8 mouse cellular contexts compared by ENCODE assay signal in genomic region chr1:20513364-20514084, GRCm38 (mm10).
DNase-seq lines count a peak whose midpoint lies in the region; ATAC-seq and TF ChIP-seq lines count a peak whose summit lies in the region.

No protein-coding gene starts in this region.

- no peak for TF ChIP-seq CTCF in thymus, adult 2 months (IDR thresholded peaks at IDR 0.05; ENCODE audit: borderline replicate concordance, control insufficient read depth, extremely low read depth, insufficient read depth, low read length, poor library complexity)

- H3K4me3 ChIP-seq in thymus, adult 2 months (ENCODE audit: control insufficient read depth, insufficient read depth, low read length), result no peak overlapping the region
- no peak overlapping the region for H3K4me3 ChIP-seq in embryonic facial prominence, embryonic 10.5 days
- no peak overlapping the region for H3K4me3 ChIP-seq in kidney, embryonic 14.5 days (ENCODE audit: low read length)
- H3K4me3 ChIP-seq in limb, embryonic 14.5 days (replicated peaks; ENCODE audit: low read length), result no peak overlapping the region

- no peaks in the 10 kb centered on the region for H3K4me1 ChIP-seq in thymus, adult 2 months (replicated peaks; ENCODE audit: control insufficient read depth, insufficient read depth, low read length)
- H3K4me1 ChIP-seq in embryonic facial prominence, embryonic 10.5 days, result no peaks in the 10 kb centered on the region
- no peaks in the 10 kb centered on the region for H3K4me1 ChIP-seq in kidney, embryonic 14.5 days (ENCODE audit: control insufficient read depth, insufficient read depth, low read length)
- no peaks in the 10 kb centered on the region for H3K4me1 ChIP-seq in limb, embryonic 14.5 days (ENCODE audit: control insufficient read depth, insufficient read depth, low read length)

- no peak overlapping the region for H3K9ac ChIP-seq in kidney, embryonic 14.5 days (ENCODE audit: low read depth, low read length)
- no peak overlapping the region for H3K9ac ChIP-seq in limb, embryonic 14.5 days (ENCODE audit: low read depth, low read length, severe bottlenecking)

- no peak overlapping the region for H3K27ac ChIP-seq in thymus, adult 2 months (ENCODE audit: control insufficient read depth, insufficient read depth, low read length)
- H3K27ac ChIP-seq in embryonic facial prominence, embryonic 10.5 days (replicated peaks), result no peak overlapping the region
- H3K27ac ChIP-seq in kidney, embryonic 14.5 days (ENCODE audit: low read depth, low read length), result no peak overlapping the region
- H3K27ac ChIP-seq in limb, embryonic 14.5 days (replicated peaks; ENCODE audit: low read depth, low read length), result no peak overlapping the region

- no peaks in the 10 kb centered on the region for H3K36me3 ChIP-seq in thymus, adult 2 months (ENCODE audit: control insufficient read depth, insufficient read depth, low read length)
- no peaks in the 10 kb centered on the region for H3K36me3 ChIP-seq in embryonic facial prominence, embryonic 10.5 days (replicated peaks)
- no peaks in the 10 kb centered on the region for H3K36me3 ChIP-seq in kidney, embryonic 14.5 days (ENCODE audit: control insufficient read depth, insufficient read depth, low read length)
- H3K36me3 ChIP-seq in limb, embryonic 14.5 days (ENCODE audit: control insufficient read depth, insufficient read depth, low read length), result no peaks in the 10 kb centered on the region

- TF ChIP-seq POLR2A in thymus, adult 2 months (IDR thresholded peaks at IDR 0.05; ENCODE audit: control insufficient read depth, extremely low read depth, insufficient read depth, low read length, poor library complexity), result no peak
- TF ChIP-seq POLR2A in limb, embryonic 14.5 days (IDR thresholded peaks at IDR 0.05; ENCODE audit: borderline replicate concordance, extremely low read depth, insufficient read depth, insufficient read length), result no peak

- no peaks in the 10 kb centered on the region for H3K9me3 ChIP-seq in embryonic facial prominence, embryonic 10.5 days
- H3K9me3 ChIP-seq in kidney, embryonic 14.5 days (ENCODE audit: control insufficient read depth, low read length), result no peaks in the 10 kb centered on the region
- no peaks in the 10 kb centered on the region for H3K9me3 ChIP-seq in limb, embryonic 14.5 days (ENCODE audit: control insufficient read depth, low read length)

- no peak overlapping the region for H3K4me2 ChIP-seq in kidney, embryonic 14.5 days (replicated peaks; ENCODE audit: low read depth, low read length)
- no peak overlapping the region for H3K4me2 ChIP-seq in limb, embryonic 14.5 days (replicated peaks; ENCODE audit: low read depth, low read length, severe bottlenecking)

- WGBS in thymus, adult 2 months, result 76% methylated on average over 7 of the region's 7 CpGs
- 68% methylated on average over 7 of the region's 7 CpGs for WGBS in embryonic facial prominence, embryonic 10.5 days
- WGBS in kidney, embryonic 14.5 days, result 78% methylated on average over 7 of the region's 7 CpGs
- 63% methylated on average over 7 of the region's 7 CpGs for WGBS in limb, embryonic 14.5 days

- H3K27me3 ChIP-seq in thymus, adult 2 months (ENCODE audit: control insufficient read depth, insufficient read depth, low read length), result no peaks in the 10 kb centered on the region
- no peaks in the 10 kb centered on the region for H3K27me3 ChIP-seq in embryonic facial prominence, embryonic 10.5 days (replicated peaks; ENCODE audit: low read depth, poor library complexity, severe bottlenecking)
- no peaks in the 10 kb centered on the region for H3K27me3 ChIP-seq in kidney, embryonic 14.5 days (ENCODE audit: control insufficient read depth, insufficient read depth, low read length)
- no peaks in the 10 kb centered on the region for H3K27me3 ChIP-seq in limb, embryonic 14.5 days (ENCODE audit: control insufficient read depth, insufficient read depth, low read length)

- peak; percentile 8 for DNase-seq in thymus, adult 2 months
- no peak for DNase-seq in thymus, adult 18-20 months
- peak; percentile 59 for DNase-seq in brain, adult 2 months (ENCODE audit: low read depth, low spot score)
- DNase-seq in embryonic facial prominence, embryonic 10.5 days (ENCODE audit: low spot score), result peak; percentile 45
- peak; percentile 71 for DNase-seq in limb, embryonic 14.5 days (ENCODE audit: low spot score)
- DNase-seq in retina, postnatal 7 days (ENCODE audit: low read depth, low spot score), result peak; percentile 37
- DNase-seq in spleen, postnatal 4 days (ENCODE audit: low spot score in 2 of 2), result no peak

- ATAC-seq in kidney, embryonic 14.5 days (ENCODE audit: low FRiP score, low TSS enrichment), result 0 out of 2 replicates have a peak, but pooled peaks have one; percentile 46
- no peak for ATAC-seq in limb, embryonic 14.5 days (ENCODE audit: low FRiP score, low read depth)

Comparison
In these comparisons a context has a peak if more than half of its experiments do, and no peak if none do; other contexts are left out.
1. DNase-seq: peak in thymus, adult 2 months (single experiment), brain, adult 2 months (single experiment), embryonic facial prominence, embryonic 10.5 days (single experiment), limb, embryonic 14.5 days (single experiment) and retina, postnatal 7 days (single experiment); none in thymus, adult 18-20 months (0 of 2) and spleen, postnatal 4 days (0 of 2).